Mouse (Mus musculus) ovary, adult 2 months (tissue): Measurements from ENCODE around the gene Ensa. TPM values are rescaled to one million over a fixed set of nuclear protein-coding genes. Genes with fewer than 3 reads are reported as not detected.

Source experiments
- polyA plus RNA-seq: library from polyadenylated mRNA; depleted of rRNA; stranded (reverse); fragments of >200 nt; gene quantifications from 2 replicates; pipeline ENCODE4 v1.2.3, GENCODE M21; 2012; rRNA removed

The Ensa gene
- 5.8 and 6.5 TPM in 2 replicates for polyA plus RNA-seq

GRCm38 (mm10) chr3:95624628-95625503 is at the start of gene Ensa:
TSS of gene Ensa (plus strand) at chr3:95624993.

GRCm38 (mm10) chr3:95588604-95589086 is 36.1 kb upstream of the Ensa start, which contains the start of gene Golph3l:
TSS of gene Golph3l (plus strand) at chr3:95588934.

GRCm38 (mm10) chr3:95658236-95658867 is 33.6 kb downstream of the Ensa start, which contains the start of gene Mcl1:
TSS of gene Mcl1 (plus strand) at chr3:95658788.

Other genes starting within 250 kb of the Ensa start
- gene 4930558C23Rik, start 222.2 kb upstream of the Ensa start, polyA plus RNA-seq = not detected in 2 replicates
- 49.7 and 68.6 TPM in 2 replicates for gene Arnt, start 190.6 kb upstream of the Ensa start, polyA plus RNA-seq
- 7.2 and 9.2 TPM in 2 replicates for gene Ctsk, start 125.7 kb upstream of the Ensa start, polyA plus RNA-seq
- 10.3 and 10.5 TPM in 2 replicates for gene Ctss, start 98.2 kb upstream of the Ensa start, polyA plus RNA-seq
- not detected in 2 replicates for gene Hormad1, start 65.3 kb upstream of the Ensa start, polyA plus RNA-seq
- gene Golph3l, start 36.1 kb upstream of the Ensa start, polyA plus RNA-seq = 4.9 and 5.2 TPM in 2 replicates
- 109 and 292 TPM in 2 replicates for gene Mcl1, start 33.8 kb downstream of the Ensa start, polyA plus RNA-seq
- 7.8 and 8.3 TPM in 2 replicates for gene Adamtsl4, start 62.9 kb downstream of the Ensa start, polyA plus RNA-seq
- gene Ecm1, start 114.6 kb downstream of the Ensa start, polyA plus RNA-seq = 220 and 471 TPM in 2 replicates
- 31.3 and 36.9 TPM in 2 replicates for gene Tars2, start 135.2 kb downstream of the Ensa start, polyA plus RNA-seq
- 12.0 and 16.6 TPM in 2 replicates for gene Rprd2, start 193.9 kb downstream of the Ensa start, polyA plus RNA-seq
- 4.6 and 6.4 TPM in 2 replicates for gene Prpf3, start 230.9 kb downstream of the Ensa start, polyA plus RNA-seq
- gene Mrps21, start 246.5 kb downstream of the Ensa start, polyA plus RNA-seq = 47.9 and 63.9 TPM in 2 replicates